ENCODE assay signal across 8 mouse cellular contexts in genomic region chr11:70539877-70540587, GRCm38 (mm10). TPM values are rescaled to one million over a fixed set of nuclear protein-coding genes. Genes with fewer than 3 reads are reported as not detected.
DNase-seq lines count a peak whose midpoint lies in the region; ATAC-seq and TF ChIP-seq lines count a peak whose summit lies in the region.

Pld2 (plus strand) TSS chr11:70540064.

- peaks cover 24% of the 10 kb centered on the region for H3K4me1 ChIP-seq in G1E (ENCODE audit: insufficient read depth, low read depth, low read length)
- H3K4me1 ChIP-seq in hindbrain, embryonic 10.5 days (replicated peaks): peaks cover 12% of the 10 kb centered on the region

- no peak for TF ChIP-seq CTCF in G1E (IDR thresholded peaks at IDR 0.05; ENCODE audit: low read depth, low read length)

- under 1% methylated on average over 64 of the region's 65 CpGs for WGBS in hindbrain, embryonic 10.5 days

- no peaks in the 10 kb centered on the region for H3K9me3 ChIP-seq in G1E (replicated peaks)
- H3K9me3 ChIP-seq in hindbrain, embryonic 10.5 days: no peaks in the 10 kb centered on the region

- peak within 1 kb of the TSS; percentile 64 for H3K4me3 ChIP-seq in G1E (ENCODE audit: low read depth, low read length)
- peak within 1 kb of the TSS; percentile 71 for H3K4me3 ChIP-seq in hindbrain, embryonic 10.5 days

- H3K27me3 ChIP-seq in G1E (ENCODE audit: insufficient read depth, low read length): peaks cover 71% of the 10 kb centered on the region
- peaks cover 44% of the 10 kb centered on the region for H3K27me3 ChIP-seq in hindbrain, embryonic 10.5 days (ENCODE audit: insufficient read depth, poor library complexity, severe bottlenecking)

- no peak; the same call in 1 of the 2 replicates for ATAC-seq in G1E (ENCODE audit: extremely low read depth, insufficient number of reproducible peaks, low FRiP score, poor library complexity, severe bottlenecking)

- H3K27ac ChIP-seq in hindbrain, embryonic 10.5 days: peak within 1 kb of the TSS; percentile 82

- no peaks in the 10 kb centered on the region for H3K36me3 ChIP-seq in G1E (replicated peaks)
- H3K36me3 ChIP-seq in hindbrain, embryonic 10.5 days: no peaks in the 10 kb centered on the region

- DNase-seq in G1E (ENCODE audit: low spot score): peak; percentile 71
- DNase-seq in c-Kit-positive CD71-positive TER-119-positive erythroid progenitor cells, embryonic 14.5 days (ENCODE audit: low spot score): peak; percentile 57
- DNase-seq in frontal cortex, adult 2 months (ENCODE audit: extremely low spot score in 1 of 2, low spot score in 1 of 2): peak; percentile 43 to 76
- DNase-seq in hindbrain, embryonic 10.5 days (ENCODE audit: low spot score): peak; percentile 84
- peak; percentile 76 to 78 for DNase-seq in layer of hippocampus, postnatal 14 days (ENCODE audit: low spot score in 2 of 2)
- DNase-seq in lung, postnatal 10 days: peak; percentile 95
- peak; percentile 79 for DNase-seq in ovary, postnatal 14 days (ENCODE audit: low spot score)
- DNase-seq in thymus, postnatal 10 days (ENCODE audit: low spot score in 2 of 2): peak; percentile 75 to 76

RNA-seq across cellular contexts. Expression of gene Pld2, which starts in this region (rescaled TPM):
- total RNA-seq in G1E (2014; fragmentation: Nextera tagmentation): not detected in 2 replicates
- total RNA-seq in G1E (2017): 0.05 and 0.06 TPM in 2 replicates
- polyA plus RNA-seq in G1E (2012): not detected in 2 replicates
- 23.4 and 28.6 TPM in 2 replicates for polyA plus RNA-seq in frontal cortex, adult 2 months (2012; rRNA removed)
- 3.8 and 4.1 TPM in 2 replicates for polyA plus RNA-seq in hindbrain, embryonic 10.5 days (2016; fragmentation: Nextera tagmentation; extraction: Ambion mirVana)
- total RNA-seq in layer of hippocampus, postnatal 14 days (2021): 10 to 100 TPM; 21.9 to 24.5 TPM

Comparison
In these comparisons a context has a peak if more than half of its experiments do, and no peak if none do; other contexts are left out.
1. RNA of gene Pld2 (total RNA-seq): 21.9 to 24.5 TPM in layer of hippocampus, postnatal 14 days; 0.05 to 0.06 TPM in G1E; every median in the first group is over 10 times any median in the second.
2. Peak in DNase-seq and H3K4me3 ChIP-seq in G1E; RNA of the gene not detected or under 1 TPM.
3. Peak in every context shown above with its lines, with median percentiles within 50 percentile points of each other: DNase-seq.